Mouse (Mus musculus) stomach, postnatal 0 days (tissue): Measurements from ENCODE around the gene Mphosph6.

Experiments used
- CTCF ChIP-seq: IDR thresholded peaks from 2 replicates; pipeline ENCODE4 v1.5.1; 2016; ENCODE audit warnings: antibody characterized with exemption, low read depth, mild to moderate bottlenecking, moderate library complexity
- EP300 ChIP-seq: optimal IDR thresholded peaks from 2 replicates; pipeline ENCODE3; 2016; ENCODE audit warnings: antibody characterized with exemption

DNA sequence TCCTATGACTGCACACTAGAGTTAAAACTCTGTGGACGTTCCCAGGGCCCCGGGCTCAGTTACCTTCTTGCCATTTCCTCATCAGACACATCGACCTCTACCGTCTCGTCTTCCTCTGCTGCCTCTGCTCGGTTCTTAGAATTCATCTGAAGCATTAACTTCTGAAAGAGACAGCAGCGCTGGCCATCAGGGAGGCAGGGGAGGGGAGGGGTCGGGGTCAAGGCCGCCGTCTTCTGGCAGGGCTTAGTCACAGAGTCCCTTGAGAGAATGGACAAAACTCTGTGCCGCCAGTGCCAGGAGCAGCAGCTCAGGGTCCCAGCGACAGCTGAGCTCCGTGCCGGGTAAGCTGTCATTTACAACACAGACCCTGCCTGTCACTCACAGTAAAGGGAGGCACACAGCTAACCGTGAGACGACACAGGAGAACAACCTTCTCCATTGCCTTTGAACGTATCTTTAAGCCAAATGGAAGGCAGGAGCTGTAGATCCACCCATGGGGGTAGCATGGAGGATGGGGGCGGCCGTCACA, 9.1 kb downstream of the Mphosph6 start:
- TF ChIP-seq CTCF, result no peak
- TF ChIP-seq EP300, result no peak
